Mouse (Mus musculus) skeletal muscle tissue, postnatal 0 days (tissue): ENCODE data around the gene Klhdc10. TPM values are rescaled to one million over a fixed set of nuclear protein-coding genes. Genes with fewer than 3 reads are reported as not detected.

ENCODE experiments used
- polyA plus RNA-seq: library from polyadenylated mRNA; unstranded; fragments of >200 nt; fragmentation: Nextera tagmentation; extraction: Ambion mirVana; gene quantifications from 2 replicates; pipeline ENCODE4 v1.2.1, GENCODE M21; 2015

Klhdc10 gene
- 13.0 and 13.1 TPM in 2 replicates for polyA plus RNA-seq

GRCm38 (mm10) chr6:30401308-30402015 is at the start of gene Klhdc10:
Gene Klhdc10 (plus strand): TSS chr6:30401868.

GRCm38 (mm10) chr6:30390714-30391697 is 10.7 kb upstream of the Klhdc10 start, which contains the start of gene Zc3hc1:
Gene Zc3hc1 (minus strand): TSS chr6:30391028.

Other genes starting within 250 kb of the Klhdc10 start
- 44.1 and 44.9 TPM in 2 replicates for gene Ube2h, start 97.3 kb upstream of the Klhdc10 start, polyA plus RNA-seq
- 29.6 and 31.8 TPM in 2 replicates for gene Zc3hc1, start 10.8 kb upstream of the Klhdc10 start, polyA plus RNA-seq
- gene Tmem209, start 107.9 kb downstream of the Klhdc10 start, polyA plus RNA-seq = 11.5 and 11.6 TPM in 2 replicates
- 0.17 TPM in 1 of 2 replicates, not detected in the other for gene Ssmem1, start 108.0 kb downstream of the Klhdc10 start, polyA plus RNA-seq
- 5.4 and 6.1 TPM in 2 replicates for gene Cpa2, start 139.7 kb downstream of the Klhdc10 start, polyA plus RNA-seq
- 1.2 and 3.9 TPM in 2 replicates for gene Cpa4, start 166.5 kb downstream of the Klhdc10 start, polyA plus RNA-seq
- 1.5 and 1.7 TPM in 2 replicates for gene Cpa5, start 209.1 kb downstream of the Klhdc10 start, polyA plus RNA-seq
- 0.89 and 1.1 TPM in 2 replicates for gene Cpa1, start 237.3 kb downstream of the Klhdc10 start, polyA plus RNA-seq